Mouse (Mus musculus) heart, embryonic 14.5 days (tissue): Measurements from ENCODE around the gene Enthd1. TPM values are rescaled to one million over a fixed set of nuclear protein-coding genes. Genes with fewer than 3 reads are reported as not detected.

Source experiments
- ATAC-seq: fragments of 200-750 bp; cut with Nextera tagmentation; 2 replicates; pipeline ENCODE4 v1.8.0; 2017; ENCODE audit warnings: low read depth, moderate TSS enrichment; ENCODE audit not compliant: insufficient number of reproducible peaks, insufficient read depth, low FRiP score
- H3K27ac ChIP-seq, 2 experiments: fragments of 200-500 bp in 1 of 2; fragments of 300-500 bp in 1 of 2; sonication (generic) in 1 of 2; replicated peaks in 1 of 2; 2 replicates each; pipeline ENCODE4 v1.5.1; 2012 to 2014; ENCODE audit warnings: low read depth in 2 of 2, low read length in 2 of 2, control low read depth in 1 of 2, mild to moderate bottlenecking in 1 of 2, mixed read lengths in 1 of 2; ENCODE audit not compliant: control insufficient read depth in 1 of 2, insufficient read depth in 1 of 2
- H3K27me3 ChIP-seq: fragments of 300-500 bp; sonication (generic); 2 replicates; pipeline ENCODE4 v1.6.1; 2014; ENCODE audit warnings: mild to moderate bottlenecking, low read length, control low read depth; ENCODE audit not compliant: control insufficient read depth, insufficient read depth
- H3K36me3 ChIP-seq: fragments of 300-500 bp; sonication (generic); 2 replicates; pipeline ENCODE4 v1.6.1; 2014; ENCODE audit warnings: mild to moderate bottlenecking, control low read depth, low read length, mixed read lengths; ENCODE audit not compliant: control insufficient read depth, insufficient read depth
- H3K4me1 ChIP-seq, 2 experiments: fragments of 200-500 bp in 1 of 2; fragments of 300-500 bp in 1 of 2; sonication (generic) in 1 of 2; 2 replicates each; pipeline ENCODE4 v1.6.1; 2012 to 2014; ENCODE audit warnings: low read length in 2 of 2, control low read depth in 1 of 2, mixed read lengths in 1 of 2; ENCODE audit not compliant: control insufficient read depth in 2 of 2, insufficient read depth in 2 of 2
- H3K4me2 ChIP-seq: fragments of 300-500 bp; sonication (generic); 2 replicates; pipeline ENCODE4 v1.6.1; 2014; ENCODE audit warnings: mild to moderate bottlenecking, low read length
- H3K4me3 ChIP-seq, 2 experiments: fragments of 200-500 bp in 1 of 2; fragments of 300-500 bp in 1 of 2; sonication (generic) in 1 of 2; 2 replicates each; pipeline ENCODE4 v1.5.1; 2012 to 2014; ENCODE audit warnings: low read length in 2 of 2, mild to moderate bottlenecking in 2 of 2, control low read depth in 1 of 2, low read depth in 1 of 2, moderate library complexity in 1 of 2; ENCODE audit not compliant: control insufficient read depth in 1 of 2, insufficient read depth in 1 of 2
- H3K9ac ChIP-seq: fragments of 300-500 bp; sonication (generic); 2 replicates; pipeline ENCODE4 v1.6.1; 2014; ENCODE audit warnings: mild to moderate bottlenecking, low read length
- H3K9me3 ChIP-seq: fragments of 300-500 bp; sonication (generic); 2 replicates; pipeline ENCODE4 v1.6.1; 2016; ENCODE audit warnings: low read length, control low read depth; ENCODE audit not compliant: control insufficient read depth
- WGBS: fragments of 180-500 bp; shearing (Covaris S2); extraction: QIAGEN DNeasy Blood & Tissue Kit; methylation state at CpG from one replicate; pipeline ENCODE4 v1.1.7; 2014; 5-methylcytosine and 5-hydroxymethylcytosine counted together
- polyA plus RNA-seq: library from polyadenylated mRNA; unstranded; fragments of >200 nt; fragmentation: Nextera tagmentation; extraction: Ambion mirVana; gene quantifications from 2 replicates; pipeline ENCODE4 v1.2.1, GENCODE M21; 2014

Gene Enthd1
- polyA plus RNA-seq, 1 experiment from 2014 or later = not detected

- no peaks in the 10 kb centered on the region for H3K9me3 ChIP-seq
- WGBS = 75% methylated on average over 4 of the region's 4 CpGs
- no peak overlapping the region for H3K27ac ChIP-seq
- peaks cover 7 to 13% of the 10 kb centered on the region in 2 experiments for H3K4me1 ChIP-seq
- H3K4me3 ChIP-seq = no peak overlapping the region
- H3K27me3 ChIP-seq = no peaks in the 10 kb centered on the region
- H3K9ac ChIP-seq = no peak overlapping the region
- ATAC-seq = no peak
- no peak overlapping the region for H3K4me2 ChIP-seq
- no peaks in the 10 kb centered on the region for H3K36me3 ChIP-seq
Measured at GRCm38 (mm10) chr15:80557745-80558144, 7.2 kb downstream of the Enthd1 start.

GRCm38 (mm10) chr15:80556021-80556420 is 8.9 kb downstream of the Enthd1 start:
- 21% methylated on average over 2 of the region's 2 CpGs for WGBS
- H3K9me3 ChIP-seq = no peaks in the 10 kb centered on the region
- H3K4me1 ChIP-seq = peaks cover 7 to 10% of the 10 kb centered on the region in 2 experiments
- no peaks in the 10 kb centered on the region for H3K27me3 ChIP-seq
- H3K36me3 ChIP-seq = no peaks in the 10 kb centered on the region
- ATAC-seq = no peak
- H3K9ac ChIP-seq = no peak overlapping the region
- H3K27ac ChIP-seq = no peak overlapping the region
- H3K4me2 ChIP-seq = no peak overlapping the region
- H3K4me3 ChIP-seq = no peak overlapping the region

- WGBS = 90% methylated on average over 6 of the region's 6 CpGs
- ATAC-seq = no peak
- Histone ChIP-seq H3K27ac (no peak overlapping the region), H3K36me3 (no peaks in the 10 kb centered on the region), H3K9ac (no peak overlapping the region), H3K9me3 (no peaks in the 10 kb centered on the region), H3K27me3 (no peaks in the 10 kb centered on the region), H3K4me1 (peaks cover 5 to 6% of the 10 kb centered on the region in 2 experiments; a peak in 3 of 4 replicates), H3K4me3 (no peak overlapping the region), H3K4me2 (no peak overlapping the region)
Measured at GRCm38 (mm10) chr15:80554860-80555822, 9.8 kb downstream of the Enthd1 start.

- H3K9ac ChIP-seq = no peak overlapping the region
- 58% methylated on average over 6 of the region's 6 CpGs for WGBS
- no peaks in the 10 kb centered on the region for H3K9me3 ChIP-seq
- H3K36me3 ChIP-seq = no peaks in the 10 kb centered on the region
- no peak overlapping the region for H3K4me3 ChIP-seq
- no peak overlapping the region for H3K4me2 ChIP-seq
- H3K27me3 ChIP-seq = no peaks in the 10 kb centered on the region
- ATAC-seq = no peak
- no peaks in the 10 kb centered on the region for H3K4me1 ChIP-seq
- H3K27ac ChIP-seq = no peak overlapping the region
Measured at GRCm38 (mm10) chr15:80545430-80545829, 19.5 kb downstream of the Enthd1 start.

GRCm38 (mm10) chr15:80544115-80544514 is 20.8 kb downstream of the Enthd1 start:
- Histone ChIP-seq H3K9ac (no peak overlapping the region), H3K4me3 (no peak overlapping the region), H3K27me3 (no peaks in the 10 kb centered on the region), H3K27ac (no peak overlapping the region), H3K9me3 (no peaks in the 10 kb centered on the region), H3K4me1 (no peaks in the 10 kb centered on the region), H3K36me3 (no peaks in the 10 kb centered on the region), H3K4me2 (no peak overlapping the region)
- no peak for ATAC-seq
- WGBS = 28% methylated on average over 3 of the region's 3 CpGs

GRCm38 (mm10) chr15:80538671-80539340 is 26.1 kb downstream of the Enthd1 start:
- H3K27ac ChIP-seq = no peak overlapping the region
- no peak overlapping the region for H3K9ac ChIP-seq
- WGBS = 81% methylated on average over 7 of the region's 7 CpGs
- H3K4me1 ChIP-seq = no peaks in the 10 kb centered on the region
- no peaks in the 10 kb centered on the region for H3K27me3 ChIP-seq
- H3K4me2 ChIP-seq = no peak overlapping the region
- ATAC-seq = no peak
- no peaks in the 10 kb centered on the region for H3K9me3 ChIP-seq
- H3K4me3 ChIP-seq = no peak overlapping the region
- no peaks in the 10 kb centered on the region for H3K36me3 ChIP-seq

GRCm38 (mm10) chr15:80538075-80538474 is 26.9 kb downstream of the Enthd1 start:
- H3K9ac ChIP-seq = no peak overlapping the region
- H3K4me2 ChIP-seq = no peak overlapping the region
- no peak overlapping the region for H3K4me3 ChIP-seq
- WGBS = 72% methylated on average over 2 of the region's 2 CpGs
- H3K4me1 ChIP-seq = no peaks in the 10 kb centered on the region
- H3K36me3 ChIP-seq = no peaks in the 10 kb centered on the region
- H3K9me3 ChIP-seq = no peaks in the 10 kb centered on the region
- no peaks in the 10 kb centered on the region for H3K27me3 ChIP-seq
- ATAC-seq = no peak
- H3K27ac ChIP-seq = no peak overlapping the region
